Mouse (Mus musculus): ENCODE measurements around the gene Pde7b.

GRCm38 (mm10) chr10:20493826-20494455 lies 230.9 kb downstream of the Pde7b start:
- TF ChIP-seq CTCF (IDR thresholded peaks at IDR 0.05; ENCODE audit: low read depth) = no peak
- TF ChIP-seq EP300 (optimal IDR thresholded peaks at IDR 0.05) = no peak
